Mouse (Mus musculus) intestine, embryonic 16.5 days (tissue): ENCODE data around the gene 9130230L23Rik. TPM values are rescaled to one million over a fixed set of nuclear protein-coding genes. Genes with fewer than 3 reads are reported as not detected.

Source experiments
- ATAC-seq: fragments of 200-750 bp; cut with Nextera tagmentation; 2 replicates; pipeline ENCODE4 v1.8.0; 2017; ENCODE audit warnings: moderate TSS enrichment, moderate library complexity
- H3K27ac ChIP-seq: fragments of 300-500 bp; sonication (generic); 2 replicates; pipeline ENCODE4 v1.5.1; 2014; ENCODE audit warnings: mild to moderate bottlenecking, low read length
- H3K27me3 ChIP-seq: fragments of 300-500 bp; sonication (generic); replicated peaks from 2 replicates; pipeline ENCODE4 v1.6.1; 2014; ENCODE audit warnings: low read length, control low read depth, mixed read lengths; ENCODE audit not compliant: control insufficient read depth, insufficient read depth
- H3K36me3 ChIP-seq: fragments of 300-500 bp; sonication (generic); 2 replicates; pipeline ENCODE4 v1.6.1; 2014; ENCODE audit warnings: low read length, control low read depth; ENCODE audit not compliant: control insufficient read depth, insufficient read depth
- H3K4me1 ChIP-seq: fragments of 300-500 bp; sonication (generic); 2 replicates; pipeline ENCODE4 v1.6.1; 2014; ENCODE audit warnings: low read length, control low read depth, mixed read lengths; ENCODE audit not compliant: control insufficient read depth, insufficient read depth
- H3K4me2 ChIP-seq: fragments of 300-500 bp; sonication (generic); 2 replicates; pipeline ENCODE4 v1.6.1; 2014; ENCODE audit warnings: low read depth, low read length, control low read depth
- H3K4me3 ChIP-seq: fragments of 300-500 bp; sonication (generic); 2 replicates; pipeline ENCODE4 v1.5.1; 2014; ENCODE audit warnings: mild to moderate bottlenecking, low read length
- H3K9ac ChIP-seq: fragments of 300-500 bp; sonication (generic); 2 replicates; pipeline ENCODE4 v1.6.1; 2014; ENCODE audit warnings: low read depth, low read length
- H3K9me3 ChIP-seq: fragments of 300-500 bp; sonication (generic); 2 replicates; pipeline ENCODE4 v1.6.1; 2016; ENCODE audit warnings: low read length, control low read depth; ENCODE audit not compliant: control insufficient read depth
- WGBS: fragments of 180-500 bp; shearing (Covaris S2); extraction: QIAGEN DNeasy Blood & Tissue Kit; methylation state at CpG from one replicate; pipeline ENCODE4 v1.1.7; 2014; 5-methylcytosine and 5-hydroxymethylcytosine counted together
- polyA plus RNA-seq: library from polyadenylated mRNA; unstranded; fragments of >200 nt; fragmentation: Nextera tagmentation; extraction: Ambion mirVana; gene quantifications from 2 replicates; pipeline ENCODE4 v1.2.1, GENCODE M21; 2015

Gene 9130230L23Rik
- polyA plus RNA-seq, 1 experiment from 2014 or later, result 2.0 TPM

DNA sequence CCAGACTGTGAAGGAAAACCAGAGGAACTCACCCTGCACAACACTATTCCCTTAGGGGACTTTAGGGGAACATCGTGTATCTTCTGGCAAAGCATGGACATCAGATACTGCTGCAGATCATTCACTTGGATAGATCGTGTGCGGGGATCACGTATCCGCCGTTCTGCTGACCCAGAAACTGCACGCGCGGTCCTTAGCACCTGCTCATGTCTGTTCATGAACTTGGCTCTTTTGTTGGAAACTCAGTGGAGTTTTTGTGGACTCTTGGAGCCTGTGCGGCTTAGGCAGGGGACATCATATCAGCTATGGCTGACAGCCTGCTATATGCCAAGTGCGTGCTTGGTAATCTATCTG, 43.5 kb downstream of the 9130230L23Rik start:
- ATAC-seq, result no peak
- Histone ChIP-seq H3K9me3 (peaks cover 5% of the 10 kb centered on the region; the same call in 1 of the 2 replicates), H3K4me3 (no peak overlapping the region), H3K27me3 (no peaks in the 10 kb centered on the region), H3K4me2 (no peak overlapping the region), H3K9ac (no peak overlapping the region), H3K4me1 (no peaks in the 10 kb centered on the region), H3K27ac (no peak overlapping the region), H3K36me3 (no peaks in the 10 kb centered on the region)
- 89% methylated on average over 11 of the region's 11 CpGs for WGBS

GRCm38 (mm10) chr5:65959893-65960596, 44.0 kb downstream of the 9130230L23Rik start:
- Histone ChIP-seq H3K27me3 (no peaks in the 10 kb centered on the region), H3K9ac (no peak overlapping the region), H3K36me3 (no peaks in the 10 kb centered on the region), H3K9me3 (peaks cover 5% of the 10 kb centered on the region; the same call in 1 of the 2 replicates), H3K4me2 (no peak overlapping the region), H3K4me1 (no peaks in the 10 kb centered on the region), H3K4me3 (no peak overlapping the region), H3K27ac (no peak overlapping the region)
- no peak for ATAC-seq
- 78% methylated on average over 5 of the region's 5 CpGs for WGBS

GRCm38 (mm10) chr5:65958597-65958996, 45.5 kb downstream of the 9130230L23Rik start:
- no peaks in the 10 kb centered on the region for H3K4me1 ChIP-seq
- ATAC-seq, result no peak
- 3% methylated on average over 4 of the region's 4 CpGs for WGBS

GRCm38 (mm10) chr5:65956144-65957008, 47.7 kb downstream of the 9130230L23Rik start:
- Histone ChIP-seq H3K4me2 (peak overlapping the region; percentile 45), H3K27me3 (no peaks in the 10 kb centered on the region), H3K9me3 (peaks cover 5% of the 10 kb centered on the region; the same call in 1 of the 2 replicates), H3K4me3 (peak overlapping the region; percentile 40), H3K27ac (no peak overlapping the region), H3K4me1 (no peaks in the 10 kb centered on the region), H3K9ac (no peak overlapping the region), H3K36me3 (no peaks in the 10 kb centered on the region)
- no peak for ATAC-seq
- 78% methylated on average over 9 of the region's 9 CpGs for WGBS

More at GRCm38 (mm10) chr5:65958597-65958996, 45.5 kb downstream of the 9130230L23Rik start:
- Histone ChIP-seq H3K4me3 (no peak overlapping the region), H3K9ac (no peak overlapping the region), H3K36me3 (no peaks in the 10 kb centered on the region), H3K4me2 (no peak overlapping the region), H3K9me3 (peaks cover 5% of the 10 kb centered on the region; the same call in 1 of the 2 replicates), H3K27ac (no peak overlapping the region), H3K27me3 (no peaks in the 10 kb centered on the region)

DNA sequence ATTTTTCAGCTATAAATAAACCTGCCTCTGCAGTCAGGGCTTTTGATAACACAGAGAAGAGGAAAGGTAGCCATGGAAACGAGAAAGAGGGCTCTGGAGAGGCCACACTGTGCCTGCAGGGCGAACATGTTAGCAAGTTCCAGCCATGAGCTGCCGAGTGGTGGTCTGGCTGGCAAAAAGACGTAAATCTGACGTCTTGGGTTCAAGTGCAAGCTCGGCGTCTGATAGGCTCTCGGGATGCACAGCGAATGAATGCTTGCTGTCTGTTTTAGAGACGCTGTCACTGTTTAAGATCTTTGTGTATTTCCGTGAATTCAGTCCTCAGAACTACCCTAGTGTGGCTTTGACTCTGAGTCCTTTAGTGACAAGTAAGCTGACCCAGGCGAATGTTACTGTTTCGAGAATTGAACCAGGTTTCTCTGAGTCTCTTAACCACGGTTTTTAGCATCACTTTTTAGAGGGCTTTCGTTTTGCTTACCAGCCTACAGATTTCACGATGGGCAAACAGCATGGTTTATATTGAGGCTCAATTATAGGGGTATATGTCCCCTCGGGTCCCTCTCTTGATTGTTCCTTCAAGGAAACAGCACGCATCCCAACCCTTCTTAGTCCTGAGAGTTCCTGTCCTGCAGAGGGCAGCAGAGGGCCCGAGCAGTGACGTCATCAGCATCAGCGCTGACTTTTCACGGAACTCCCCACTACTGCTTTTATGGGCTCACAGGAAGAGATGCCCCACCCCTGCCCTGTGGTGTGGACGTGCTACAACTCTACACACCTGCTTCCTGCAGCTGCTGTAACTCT, 48.5 kb downstream of the 9130230L23Rik start:
- Histone ChIP-seq H3K4me1 (0 out of 2 replicates have a peak, but pooled peaks cover 4% of the 10 kb centered on the region), H3K9me3 (peaks cover 5% of the 10 kb centered on the region; the same call in 1 of the 2 replicates), H3K4me3 (peak overlapping the region; percentile 40), H3K27me3 (no peaks in the 10 kb centered on the region), H3K4me2 (peak overlapping the region; percentile 45), H3K27ac (no peak overlapping the region), H3K36me3 (no peaks in the 10 kb centered on the region), H3K9ac (no peak overlapping the region)
- 32% methylated on average over 23 of the region's 23 CpGs for WGBS
- peak; percentile 68 for ATAC-seq

DNA sequence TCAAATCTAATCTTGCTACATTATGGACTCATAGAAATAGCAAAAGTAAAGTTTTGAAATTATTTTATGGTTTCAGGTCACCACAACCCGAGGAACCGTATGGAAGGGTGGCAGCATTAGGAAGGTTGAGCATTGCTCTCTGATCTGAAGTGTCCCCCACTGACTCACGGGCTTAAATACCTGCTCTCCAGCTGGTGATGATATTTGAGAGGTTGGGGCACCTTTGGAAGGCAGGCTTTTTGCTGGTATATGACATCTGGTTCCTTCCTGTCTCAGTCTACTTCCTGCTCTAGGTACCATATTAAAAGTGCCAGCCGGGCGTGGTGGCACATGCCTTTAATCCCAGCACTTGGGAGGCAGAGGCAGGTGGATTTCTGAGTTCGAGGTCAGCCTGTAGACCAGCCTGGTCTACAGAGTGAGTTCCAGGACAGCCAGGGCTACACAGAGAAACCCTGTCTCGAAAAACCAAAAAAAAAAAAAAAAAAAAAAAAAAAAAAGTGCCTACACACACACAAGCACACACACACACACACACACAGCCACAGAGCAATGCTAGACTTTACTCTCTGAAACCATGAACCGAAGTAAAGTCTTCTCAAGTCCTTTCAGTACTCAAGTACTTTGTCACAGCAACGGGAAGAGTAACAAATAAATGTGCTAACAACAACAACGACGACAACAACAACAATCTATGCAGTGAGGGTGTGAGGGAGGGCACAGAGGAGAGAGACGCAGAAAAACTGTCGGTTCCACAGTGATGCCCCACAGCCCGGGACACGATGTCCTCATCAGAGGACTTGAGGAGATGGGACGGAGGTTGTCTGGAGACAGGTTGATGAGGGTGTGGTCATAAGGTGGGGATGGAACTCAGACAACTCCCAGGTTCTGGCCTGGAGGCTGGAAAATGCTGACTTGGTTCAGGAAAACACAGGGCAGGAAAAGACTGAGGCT, 49.7 kb downstream of the 9130230L23Rik start:
- WGBS, result 93% methylated on average over 16 of the region's 16 CpGs

GRCm38 (mm10) chr5:65951513-65951909, 52.6 kb downstream of the 9130230L23Rik start:
- WGBS, result 80% methylated on average over 4 of the region's 4 CpGs
- no peaks in the 10 kb centered on the region for H3K36me3 ChIP-seq
- ATAC-seq, result no peak
- 0 out of 2 replicates have a peak, but pooled peaks cover 6% of the 10 kb centered on the region for H3K4me1 ChIP-seq
- H3K27me3 ChIP-seq, result no peaks in the 10 kb centered on the region
- H3K4me2 ChIP-seq, result no peak overlapping the region
- no peak overlapping the region for H3K9ac ChIP-seq
- H3K9me3 ChIP-seq, result no peaks in the 10 kb centered on the region
- H3K4me3 ChIP-seq, result no peak overlapping the region
- H3K27ac ChIP-seq, result no peak overlapping the region

More for the DNA sequence above, 49.7 kb downstream of the 9130230L23Rik start:
- Histone ChIP-seq H3K27ac (no peak overlapping the region), H3K27me3 (no peaks in the 10 kb centered on the region), H3K36me3 (no peaks in the 10 kb centered on the region), H3K4me3 (no peak overlapping the region), H3K4me1 (0 out of 2 replicates have a peak, but pooled peaks cover 6% of the 10 kb centered on the region), H3K9me3 (no peaks in the 10 kb centered on the region), H3K4me2 (no peak overlapping the region), H3K9ac (no peak overlapping the region)
- ATAC-seq, result no peak

GRCm38 (mm10) chr5:65950679-65951512, 53.2 kb downstream of the 9130230L23Rik start:
- WGBS, result 67% methylated on average over 18 of the region's 18 CpGs
- Histone ChIP-seq H3K27me3 (no peaks in the 10 kb centered on the region), H3K36me3 (no peaks in the 10 kb centered on the region), H3K9ac (no peak overlapping the region), H3K27ac (no peak overlapping the region), H3K9me3 (no peaks in the 10 kb centered on the region), H3K4me1 (0 out of 2 replicates have a peak, but pooled peaks cover 6% of the 10 kb centered on the region), H3K4me2 (no peak overlapping the region), H3K4me3 (no peak overlapping the region)
- peak; percentile 50 for ATAC-seq
